Mouse (Mus musculus) lung, embryonic 16.5 days (tissue): ENCODE results near the gene Arap1. TPM values are rescaled to one million over a fixed set of nuclear protein-coding genes. Genes with fewer than 3 reads are reported as not detected.

ENCODE experiments used
- ATAC-seq: fragments of 200-750 bp; cut with Nextera tagmentation; 2 replicates; pipeline ENCODE4 v1.8.0; 2017; ENCODE audit warnings: low read depth, mild to moderate bottlenecking, moderate library complexity
- H3K27ac ChIP-seq: fragments of 300-500 bp; sonication (generic); 2 replicates; pipeline ENCODE4 v1.5.1; 2014; ENCODE audit warnings: mild to moderate bottlenecking, control low read depth, low read length
- H3K27me3 ChIP-seq: fragments of 300-500 bp; sonication (generic); 2 replicates; pipeline ENCODE4 v1.6.1; 2014; ENCODE audit warnings: low read depth, low read length, mixed read lengths; ENCODE audit not compliant: control insufficient read depth, insufficient read depth
- H3K36me3 ChIP-seq: fragments of 300-500 bp; sonication (generic); 2 replicates; pipeline ENCODE4 v1.6.1; 2014; ENCODE audit warnings: low read length; ENCODE audit not compliant: control insufficient read depth, insufficient read depth
- H3K4me1 ChIP-seq: fragments of 300-500 bp; sonication (generic); replicated peaks from 2 replicates; pipeline ENCODE4 v1.6.1; 2014; ENCODE audit warnings: low read length, mixed read lengths; ENCODE audit not compliant: control insufficient read depth, insufficient read depth
- H3K4me2 ChIP-seq: fragments of 300-500 bp; sonication (generic); 2 replicates; pipeline ENCODE4 v1.6.1; 2014; ENCODE audit warnings: low read depth, low read length, control low read depth
- H3K4me3 ChIP-seq: fragments of 300-500 bp; sonication (generic); 2 replicates; pipeline ENCODE4 v1.5.1; 2014; ENCODE audit warnings: mild to moderate bottlenecking, low read length, control low read depth
- H3K9ac ChIP-seq: fragments of 300-500 bp; sonication (generic); 2 replicates; pipeline ENCODE4 v1.6.1; 2014; ENCODE audit warnings: low read length, control low read depth
- H3K9me3 ChIP-seq: fragments of 300-500 bp; sonication (generic); 2 replicates; pipeline ENCODE4 v1.6.1; 2016; ENCODE audit warnings: low read length; ENCODE audit not compliant: control insufficient read depth
- WGBS: fragments of 180-500 bp; shearing (Covaris S2); extraction: QIAGEN DNeasy Blood & Tissue Kit; methylation state at CpG from one replicate; pipeline ENCODE4 v1.1.7; 2014; 5-methylcytosine and 5-hydroxymethylcytosine counted together
- polyA plus RNA-seq: library from polyadenylated mRNA; unstranded; fragments of >200 nt; fragmentation: Nextera tagmentation; extraction: Ambion mirVana; gene quantifications from 2 replicates; pipeline ENCODE4 v1.2.1, GENCODE M21; 2015

Arap1 gene
- polyA plus RNA-seq, 1 experiment from 2014 or later: 118 TPM

DNA sequence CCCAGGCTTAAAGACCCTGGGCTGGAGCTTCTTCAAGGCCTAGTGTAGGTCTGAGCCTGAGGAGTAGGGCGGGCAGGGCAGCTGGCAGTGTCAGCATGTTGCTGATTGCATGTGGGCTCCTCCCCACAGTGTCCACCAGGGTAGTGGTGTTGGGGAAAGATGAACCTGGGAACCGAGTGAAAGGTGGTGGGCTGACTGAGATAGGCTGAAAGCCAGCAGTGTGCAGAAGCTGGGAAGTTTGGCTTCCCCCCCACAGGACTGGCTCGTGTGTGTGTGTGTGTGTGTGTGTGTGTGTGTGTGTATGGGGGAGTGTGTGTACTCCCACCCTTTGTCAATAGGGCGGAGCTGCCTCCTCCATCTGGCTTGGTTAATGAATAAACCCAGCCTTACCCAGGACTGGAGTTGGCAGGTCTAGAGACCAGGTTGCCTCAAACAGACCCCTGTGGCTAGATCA is 24.7 kb upstream of the Arap1 start:
- no peaks in the 10 kb centered on the region for H3K36me3 ChIP-seq
- WGBS: 63% methylated on average over 4 of the region's 4 CpGs
- peak; percentile 26; the same call in 1 of the 2 replicates for ATAC-seq

GRCm38 (mm10) chr7:101324142-101324962 is 23.5 kb upstream of the Arap1 start:
- Histone ChIP-seq H3K4me1 (peaks cover 31% of the 10 kb centered on the region), H3K27ac (no peak overlapping the region), H3K4me3 (no peak overlapping the region), H3K4me2 (no peak overlapping the region), H3K9me3 (no peaks in the 10 kb centered on the region), H3K9ac (no peak overlapping the region), H3K27me3 (no peaks in the 10 kb centered on the region; the same call in 1 of the 2 replicates), H3K36me3 (no peaks in the 10 kb centered on the region)
- ATAC-seq: no peak
- WGBS: 47% methylated on average over 6 of the region's 6 CpGs

More for the DNA sequence above, 24.7 kb upstream of the Arap1 start:
- peak overlapping the region; percentile 69 for H3K4me3 ChIP-seq
- peak overlapping the region; percentile 83 for H3K4me2 ChIP-seq
- H3K27ac ChIP-seq: no peak overlapping the region
- no peaks in the 10 kb centered on the region for H3K9me3 ChIP-seq
- peak overlapping the region; percentile 30 for H3K9ac ChIP-seq
- no peaks in the 10 kb centered on the region; the same call in 1 of the 2 replicates for H3K27me3 ChIP-seq
- peaks cover 26% of the 10 kb centered on the region for H3K4me1 ChIP-seq

- no peaks in the 10 kb centered on the region for H3K9me3 ChIP-seq
- no peak for ATAC-seq
Measured at GRCm38 (mm10) chr7:101326006-101326405, 21.9 kb upstream of the Arap1 start.

DNA sequence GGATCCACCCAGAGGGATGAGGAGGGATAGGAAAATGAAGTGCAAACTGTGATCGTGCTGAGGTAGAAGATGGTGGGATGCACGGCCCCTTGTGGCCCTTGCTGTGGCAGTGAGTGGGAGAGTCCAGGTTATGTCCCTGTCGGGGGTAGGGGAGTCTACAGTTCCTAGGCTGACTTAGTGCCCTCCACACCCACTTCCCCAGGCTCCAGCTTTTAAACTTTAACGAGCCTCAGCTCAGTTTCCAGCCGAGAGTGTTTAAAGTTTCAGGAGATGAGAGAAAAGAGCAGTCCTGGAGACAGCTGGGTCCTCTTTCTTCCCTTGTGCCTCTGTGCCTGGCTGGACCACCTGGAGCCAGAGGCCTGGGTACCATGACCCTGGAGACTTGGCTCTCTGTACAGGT is 20.6 kb upstream of the Arap1 start:
- no peak overlapping the region for H3K4me3 ChIP-seq
- H3K27me3 ChIP-seq: no peaks in the 10 kb centered on the region
- WGBS: 58% methylated on average over 5 of the region's 5 CpGs
- H3K9me3 ChIP-seq: no peaks in the 10 kb centered on the region
- peaks cover 22% of the 10 kb centered on the region for H3K4me1 ChIP-seq
- no peak overlapping the region for H3K4me2 ChIP-seq
- H3K27ac ChIP-seq: no peak overlapping the region
- no peak for ATAC-seq
- no peaks in the 10 kb centered on the region for H3K36me3 ChIP-seq
- no peak overlapping the region for H3K9ac ChIP-seq

More at GRCm38 (mm10) chr7:101326006-101326405, 21.9 kb upstream of the Arap1 start:
- H3K4me3 ChIP-seq: no peak overlapping the region
- WGBS: 73% methylated on average over 5 of the region's 5 CpGs
- H3K4me1 ChIP-seq: peaks cover 22% of the 10 kb centered on the region
- H3K9ac ChIP-seq: no peak overlapping the region
- no peaks in the 10 kb centered on the region for H3K36me3 ChIP-seq
- H3K27me3 ChIP-seq: no peaks in the 10 kb centered on the region
- no peak overlapping the region for H3K4me2 ChIP-seq
- no peak overlapping the region for H3K27ac ChIP-seq

GRCm38 (mm10) chr7:101327786-101328185 is 20.1 kb upstream of the Arap1 start:
- Histone ChIP-seq H3K4me2 (no peak overlapping the region), H3K9ac (no peak overlapping the region), H3K4me3 (no peak overlapping the region), H3K36me3 (no peaks in the 10 kb centered on the region), H3K4me1 (peaks cover 17% of the 10 kb centered on the region), H3K27me3 (no peaks in the 10 kb centered on the region), H3K27ac (no peak overlapping the region), H3K9me3 (no peaks in the 10 kb centered on the region)
- no peak for ATAC-seq
- WGBS: 72% methylated on average over 2 of the region's 2 CpGs

GRCm38 (mm10) chr7:101328621-101329158 is 19.2 kb upstream of the Arap1 start:
- no peak overlapping the region for H3K4me3 ChIP-seq
- H3K36me3 ChIP-seq: no peaks in the 10 kb centered on the region
- 66% methylated on average over 4 of the region's 4 CpGs for WGBS
- H3K9me3 ChIP-seq: no peaks in the 10 kb centered on the region
- no peak overlapping the region for H3K4me2 ChIP-seq
- no peak; the same call in 1 of the 2 replicates for ATAC-seq
- H3K27ac ChIP-seq: no peak overlapping the region
- peaks cover 12% of the 10 kb centered on the region for H3K4me1 ChIP-seq
- peak overlapping the region; percentile 7; the same call in 1 of the 2 replicates for H3K9ac ChIP-seq
- H3K27me3 ChIP-seq: no peaks in the 10 kb centered on the region

DNA sequence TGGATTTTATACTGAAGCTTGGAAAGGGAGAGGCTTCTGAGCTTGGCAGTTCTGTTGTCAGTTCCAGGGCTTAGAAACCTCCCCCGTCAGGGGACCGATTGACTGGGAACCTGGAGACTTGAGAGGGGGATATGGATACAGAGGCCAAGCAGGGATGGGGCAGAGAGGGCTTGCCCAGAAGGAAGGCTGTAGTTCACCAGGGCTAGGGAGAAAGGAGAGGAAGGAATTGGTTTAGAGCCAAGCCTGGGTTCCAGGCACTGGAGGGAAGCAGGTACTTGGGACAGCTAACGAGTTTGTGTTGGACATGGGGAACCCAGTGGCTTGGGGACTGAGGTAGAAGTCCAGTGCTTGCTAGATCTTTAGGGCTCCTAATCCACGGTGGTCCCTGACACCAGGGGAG is 18.3 kb upstream of the Arap1 start:
- ATAC-seq: no peak
- H3K9ac ChIP-seq: no peak overlapping the region
- WGBS: 69% methylated on average over 4 of the region's 4 CpGs

DNA sequence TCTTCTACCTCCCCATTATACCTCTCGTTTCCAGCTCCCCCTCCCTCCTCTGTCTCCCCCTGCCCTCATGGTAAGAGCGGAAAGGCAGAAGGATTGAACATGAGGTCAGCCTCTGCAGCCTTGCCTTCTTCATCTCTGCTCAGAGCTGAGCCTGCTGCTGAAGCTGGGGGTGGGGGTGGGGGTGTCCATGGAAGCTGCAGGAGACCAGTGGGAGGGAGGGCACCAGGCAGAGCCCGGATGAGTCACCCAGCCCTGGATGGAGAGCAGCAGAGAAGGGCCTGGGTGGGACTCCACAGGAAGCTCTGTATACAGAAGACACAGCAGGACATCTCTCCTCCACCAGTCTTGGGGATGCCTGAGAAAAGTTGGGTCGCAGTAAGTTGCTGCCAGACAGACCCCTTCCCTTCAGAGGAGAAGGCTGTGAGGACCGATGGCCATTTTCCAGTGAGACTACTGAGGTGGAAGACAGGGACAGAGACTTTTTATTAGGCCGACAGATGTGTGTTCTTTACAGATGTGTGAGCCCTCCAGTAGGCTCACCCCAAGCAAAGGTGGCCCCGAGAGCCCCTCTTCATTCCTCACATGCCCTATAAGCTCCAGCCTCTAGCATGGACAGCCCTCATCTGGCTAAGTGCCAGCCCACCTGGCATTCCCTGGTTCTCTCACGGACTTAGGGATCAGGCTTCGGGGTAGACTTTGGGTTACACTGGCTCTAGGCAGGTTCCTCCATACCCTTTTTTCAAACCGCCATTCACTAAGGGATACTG is 17.6 kb upstream of the Arap1 start:
- Histone ChIP-seq H3K9me3 (no peaks in the 10 kb centered on the region), H3K27me3 (no peaks in the 10 kb centered on the region), H3K4me1 (peaks cover 5% of the 10 kb centered on the region; the same call in 1 of the 2 replicates), H3K9ac (no peak overlapping the region), H3K4me3 (no peak overlapping the region), H3K27ac (no peak overlapping the region), H3K4me2 (no peak overlapping the region), H3K36me3 (no peaks in the 10 kb centered on the region)
- no peak for ATAC-seq
- WGBS: 60% methylated on average over 10 of the region's 10 CpGs

More for the DNA sequence above, 18.3 kb upstream of the Arap1 start:
- H3K27ac ChIP-seq: no peak overlapping the region
- no peaks in the 10 kb centered on the region for H3K36me3 ChIP-seq
- no peaks in the 10 kb centered on the region for H3K9me3 ChIP-seq
- H3K4me2 ChIP-seq: no peak overlapping the region
- no peaks in the 10 kb centered on the region for H3K27me3 ChIP-seq
- H3K4me1 ChIP-seq: peaks cover 5% of the 10 kb centered on the region; the same call in 1 of the 2 replicates
- no peak overlapping the region for H3K4me3 ChIP-seq

DNA sequence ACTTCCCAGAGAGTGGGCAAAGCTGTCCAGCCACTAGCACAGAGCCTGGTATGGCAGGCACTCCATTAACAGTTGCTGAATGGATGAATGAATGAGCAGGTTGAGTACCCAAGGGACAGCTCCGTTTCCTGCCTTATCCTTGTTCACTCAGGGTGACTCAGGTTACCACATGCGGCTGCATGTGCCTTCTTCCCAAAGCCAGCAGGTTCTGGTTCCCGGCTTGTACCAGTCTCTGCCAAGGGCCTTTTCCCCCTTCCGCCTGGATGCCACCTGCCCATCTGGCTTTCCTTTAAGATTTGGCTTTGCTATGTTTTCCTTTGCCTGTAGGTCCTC is 17.1 kb upstream of the Arap1 start:
- Histone ChIP-seq H3K27ac (no peak overlapping the region), H3K27me3 (no peaks in the 10 kb centered on the region), H3K36me3 (no peaks in the 10 kb centered on the region), H3K9me3 (no peaks in the 10 kb centered on the region), H3K9ac (no peak overlapping the region), H3K4me2 (no peak overlapping the region), H3K4me1 (peaks cover 5% of the 10 kb centered on the region; the same call in 1 of the 2 replicates), H3K4me3 (no peak overlapping the region)
- WGBS: 71% methylated on average over 4 of the region's 4 CpGs
- ATAC-seq: no peak
